Mouse (Mus musculus) liver, adult 2 months (tissue): ENCODE measurements around the gene Ralgapa2. TPM values are rescaled to one million over a fixed set of nuclear protein-coding genes. Genes with fewer than 3 reads are reported as not detected.

Source experiments
- DNase-seq: peaks from one replicate; pipeline ENCODE4 v3.0.0-alpha.2; 2011; ENCODE audit warnings: low read depth, low spot score; ENCODE audit errors: extremely low read depth
- H3K27ac ChIP-seq: fragments of 200-500 bp; replicated peaks from 2 replicates; pipeline ENCODE4 v1.5.1; 2012; ENCODE audit warnings: low read depth, mild to moderate bottlenecking, control low read depth, inconsistent platforms, low read length; ENCODE audit not compliant: insufficient read depth
- H3K27me3 ChIP-seq: fragments of 200-500 bp; 2 replicates; pipeline ENCODE4 v1.6.1; 2012; ENCODE audit warnings: mild to moderate bottlenecking, moderate library complexity, low read length, inconsistent platforms; ENCODE audit not compliant: control insufficient read depth, insufficient read depth
- H3K36me3 ChIP-seq: fragments of 200-500 bp; 2 replicates; pipeline ENCODE4 v1.6.1; 2012; ENCODE audit warnings: low read length, inconsistent platforms; ENCODE audit not compliant: control insufficient read depth, insufficient read depth
- H3K4me1 ChIP-seq: fragments of 200-500 bp; 2 replicates; pipeline ENCODE4 v1.6.1; 2011; ENCODE audit warnings: low read length; ENCODE audit not compliant: control insufficient read depth, insufficient read depth
- H3K4me3 ChIP-seq: fragments of 200-500 bp; 2 replicates; pipeline ENCODE4 v1.5.1; 2011; ENCODE audit warnings: low read depth, mild to moderate bottlenecking, control low read depth, low read length, moderate library complexity; ENCODE audit not compliant: insufficient read depth
- H3K79me2 ChIP-seq: fragments of 200-500 bp; 2 replicates; pipeline ENCODE4 v1.6.1; 2012; ENCODE audit warnings: inconsistent platforms, mild to moderate bottlenecking, low read length, moderate library complexity; ENCODE audit not compliant: control insufficient read depth, insufficient read depth
- H3K9ac ChIP-seq: fragments of 200-500 bp; 2 replicates; pipeline ENCODE4 v1.6.1; 2012; ENCODE audit warnings: low read depth, mild to moderate bottlenecking, control low read depth, inconsistent platforms, low read length
- CTCF ChIP-seq: fragments of 200-500 bp; IDR thresholded peaks from 2 replicates; pipeline ENCODE4 v1.5.1; 2011; ENCODE audit warnings: low read depth, low read length, control low read depth
- POLR2A ChIP-seq: fragments of 200-500 bp; IDR thresholded peaks from 2 replicates; pipeline ENCODE4 v1.6.1; 2011; ENCODE audit warnings: low read length, control low read depth; ENCODE audit not compliant: insufficient read depth; ENCODE audit errors: extremely low read depth
- WGBS: fragments of 180-500 bp; shearing (Covaris S2); methylation state at CpG from one replicate; pipeline ENCODE4 v1.1.7; 2018; 5-methylcytosine and 5-hydroxymethylcytosine counted together
- polyA plus RNA-seq: library from polyadenylated mRNA; depleted of rRNA; stranded (reverse); fragments of >200 nt; gene quantifications from 2 replicates; pipeline ENCODE4 v1.2.3, GENCODE M21; 2012
- total RNA-seq: library from RNA; depleted of rRNA; stranded (reverse); fragments of >200 nt; gene quantifications from 2 replicates; pipeline ENCODE4 v1.2.3, GENCODE M21; 2014

Gene Ralgapa2
- total and polyA plus RNA-seq, 2 experiments: 12.4 to 54.2 TPM

DNA sequence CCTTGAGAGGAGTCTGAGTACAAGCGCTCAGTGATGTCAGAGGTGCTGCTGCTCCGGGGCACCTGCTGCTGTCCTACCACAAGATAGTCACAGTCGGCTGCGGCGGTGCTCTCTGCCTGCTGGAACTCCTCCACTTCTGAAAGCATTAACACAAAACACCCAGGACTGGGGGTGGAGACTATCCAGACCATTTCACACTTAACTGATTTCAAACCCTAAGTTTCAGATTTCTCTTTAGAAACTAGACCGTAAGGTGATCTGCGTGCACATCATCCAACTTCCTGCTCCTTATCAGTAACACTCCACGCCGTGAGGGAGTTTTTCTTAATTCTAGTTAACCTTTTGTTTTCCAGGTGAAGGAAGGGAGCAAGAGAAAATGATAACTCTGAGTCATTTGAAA is 99.4 kb downstream of the Ralgapa2 start:
- 85% methylated on average over 9 of the region's 9 CpGs for whole genome bisulfite sequencing
- no peak for DNase-seq
- TF ChIP-seq CTCF (no peak), POLR2A (no peak)
- Histone ChIP-seq H3K27me3 (no peaks in the 10 kb centered on the region), H3K9ac (no peak overlapping the region), H3K36me3 (peaks cover 43% of the 10 kb centered on the region), H3K79me2 (no peaks in the 10 kb centered on the region), H3K4me3 (no peak overlapping the region), H3K27ac (no peak overlapping the region), H3K4me1 (peaks cover 3% of the 10 kb centered on the region; the same call in 1 of the 2 replicates)

DNA sequence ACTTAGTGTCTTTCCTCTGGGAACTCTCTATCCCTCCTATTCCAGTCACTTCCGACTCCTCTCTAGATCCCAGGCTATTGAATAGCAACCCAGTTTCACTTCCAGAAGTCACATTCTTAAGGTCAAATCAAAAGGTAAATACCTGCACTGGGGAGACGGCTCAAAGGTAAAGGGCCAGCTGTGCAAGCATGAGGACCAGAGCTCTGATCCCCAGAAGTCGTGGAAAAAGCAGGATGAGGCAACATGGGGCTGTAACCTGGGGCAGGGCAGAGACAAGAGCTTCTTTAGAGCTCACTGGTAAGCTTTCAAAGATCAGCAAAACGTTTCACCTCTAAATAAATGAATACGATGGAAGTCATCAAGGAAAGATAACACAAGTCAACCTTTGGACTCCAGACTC is 100.2 kb downstream of the Ralgapa2 start:
- Histone ChIP-seq H3K79me2 (no peaks in the 10 kb centered on the region), H3K27me3 (no peaks in the 10 kb centered on the region), H3K4me3 (no peak overlapping the region), H3K36me3 (peaks cover 43% of the 10 kb centered on the region), H3K9ac (no peak overlapping the region), H3K4me1 (peaks cover 3% of the 10 kb centered on the region; the same call in 1 of the 2 replicates), H3K27ac (no peak overlapping the region)
- no peak for TF ChIP-seq POLR2A
- no peak for TF ChIP-seq CTCF
- WGBS: 40% methylated on average over 5 of the region's 5 CpGs
- DNase-seq: no peak

- DNase-seq: no peak
- no peak overlapping the region for H3K4me3 ChIP-seq
- no peaks in the 10 kb centered on the region for H3K79me2 ChIP-seq
- no peak for TF ChIP-seq CTCF
- no peak for TF ChIP-seq POLR2A
- H3K27ac ChIP-seq: no peak overlapping the region
- H3K9ac ChIP-seq: no peak overlapping the region
- WGBS: 90% methylated on average over 4 of the region's 4 CpGs
- no peaks in the 10 kb centered on the region for H3K27me3 ChIP-seq
- H3K4me1 ChIP-seq: no peaks in the 10 kb centered on the region
- peaks cover 63% of the 10 kb centered on the region for H3K36me3 ChIP-seq
These were observed 105.1 kb downstream of the Ralgapa2 start for GRCm38 (mm10) chr2:146407078-146407477.

DNA sequence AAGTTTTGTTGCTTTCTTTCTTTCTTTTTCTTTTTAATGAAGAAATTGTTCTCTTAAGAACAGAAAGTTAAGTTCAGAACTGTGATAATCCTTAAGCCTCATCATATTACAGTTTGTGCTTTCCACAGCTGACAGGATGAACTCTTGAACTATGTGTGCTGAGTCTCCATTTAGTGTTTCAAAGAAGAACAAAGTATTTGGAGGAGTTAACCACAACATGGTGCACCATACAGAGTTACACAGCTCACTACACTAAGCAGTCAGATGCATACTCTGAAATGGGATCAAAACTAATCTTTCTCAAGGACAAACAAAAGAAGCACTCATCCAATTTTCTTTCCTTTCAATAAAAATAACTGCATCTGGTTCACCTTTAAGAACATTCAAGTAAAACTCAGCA is 110.6 kb downstream of the Ralgapa2 start:
- no peak overlapping the region for H3K9ac ChIP-seq
- H3K79me2 ChIP-seq: no peaks in the 10 kb centered on the region
- peaks cover 48% of the 10 kb centered on the region for H3K36me3 ChIP-seq
- no peak overlapping the region for H3K4me3 ChIP-seq
- no peak for DNase-seq
- no peaks in the 10 kb centered on the region for H3K4me1 ChIP-seq
- no peak overlapping the region for H3K27ac ChIP-seq
- TF ChIP-seq POLR2A: no peak
- TF ChIP-seq CTCF: no peak
- no peaks in the 10 kb centered on the region for H3K27me3 ChIP-seq

DNA sequence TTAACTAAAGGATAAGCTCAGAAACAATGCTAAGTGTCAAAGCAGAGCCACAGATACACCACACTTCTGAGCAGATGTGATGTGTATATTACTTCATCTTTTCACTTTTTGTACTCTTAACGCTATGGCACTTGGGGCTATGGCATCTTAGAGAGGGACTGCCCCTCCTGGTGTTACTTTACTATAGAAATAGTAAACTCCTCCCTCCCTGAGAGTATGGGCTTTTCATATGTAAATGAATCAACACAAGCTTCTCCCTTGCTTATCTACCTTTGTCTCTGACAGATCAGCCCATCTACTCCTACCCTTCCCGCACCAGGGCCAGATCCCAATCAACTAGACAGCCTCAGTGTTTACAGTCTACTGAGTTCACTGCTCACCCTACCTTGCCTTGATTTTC is 111.4 kb downstream of the Ralgapa2 start:
- no peaks in the 10 kb centered on the region for H3K27me3 ChIP-seq
- no peak for DNase-seq
- TF ChIP-seq POLR2A: no peak
- TF ChIP-seq CTCF: no peak
- no peaks in the 10 kb centered on the region for H3K4me1 ChIP-seq
- no peak overlapping the region for H3K9ac ChIP-seq
- no peak overlapping the region for H3K4me3 ChIP-seq
- WGBS: 89% methylated on average over 2 of the region's 2 CpGs
- H3K36me3 ChIP-seq: peaks cover 43% of the 10 kb centered on the region
- H3K27ac ChIP-seq: no peak overlapping the region
- H3K79me2 ChIP-seq: no peaks in the 10 kb centered on the region

- no peaks in the 10 kb centered on the region for H3K27me3 ChIP-seq
- no peaks in the 10 kb centered on the region for H3K79me2 ChIP-seq
- no peaks in the 10 kb centered on the region for H3K4me1 ChIP-seq
- H3K36me3 ChIP-seq: peaks cover 33% of the 10 kb centered on the region
- 96% methylated on average over 6 of the region's 6 CpGs for WGBS
- no peak for DNase-seq
- H3K9ac ChIP-seq: no peak overlapping the region
- H3K4me3 ChIP-seq: no peak overlapping the region
- no peak overlapping the region for H3K27ac ChIP-seq
- TF ChIP-seq CTCF (no peak), POLR2A (no peak)
These were observed 113.8 kb downstream of the Ralgapa2 start for GRCm38 (mm10) chr2:146398211-146398865.
